ENCODE assay signal across 1 mouse cellular context in genomic region chr12:85487545-85488141, GRCm38 (mm10).
TF ChIP-seq lines count a peak whose summit lies in the region.

No protein-coding gene starts in this region.

TF ChIP-seq in CH12.LX, 34 proteins besides CTCF, POLR2A, EP300 and RAD21 (continued from another document):
- TF ChIP-seq UBTF (IDR thresholded peaks at IDR 0.05; ENCODE audit: low read depth, low read length): no peak
- no peak for TF ChIP-seq BHLHE40 (IDR thresholded peaks at IDR 0.05; ENCODE audit: low read depth, low read length)
- no peak for TF ChIP-seq ELF1 (IDR thresholded peaks at IDR 0.05; ENCODE audit: low read depth, low read length)
- TF ChIP-seq MYC (IDR thresholded peaks at IDR 0.05; ENCODE audit: low read depth, low read length): no peak
- TF ChIP-seq USF1 (IDR thresholded peaks at IDR 0.05; ENCODE audit: low read depth, low read length): no peak
